Mouse (Mus musculus) cerebellum, adult 8-10 months (tissue): ENCODE measurements around the gene Fam234b.

Source experiments
- DNase-seq: peaks from one replicate; pipeline ENCODE4 v3.0.0; 2022

The Fam234b gene

DNA sequence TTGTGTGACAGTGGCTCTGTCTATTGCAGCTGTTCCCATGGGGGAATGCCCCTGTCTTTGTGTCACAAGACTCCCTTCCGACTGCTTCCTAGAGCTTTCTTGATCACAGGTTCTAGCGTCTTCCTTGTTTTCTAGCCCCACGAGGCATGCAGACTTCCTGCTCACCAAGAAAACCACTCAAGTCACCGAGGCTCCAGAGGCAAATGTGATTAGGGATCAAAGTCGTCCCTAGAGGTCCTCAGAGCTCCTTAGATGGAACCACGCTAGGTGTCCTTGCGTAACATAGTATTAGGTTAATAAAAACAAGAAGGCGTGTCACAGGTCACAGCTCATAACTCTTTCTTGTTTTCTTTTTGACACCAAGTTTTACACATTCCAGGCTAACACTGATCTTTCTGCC lies 13.8 kb upstream of the Fam234b start:
- DNase-seq: no peak

DNA sequence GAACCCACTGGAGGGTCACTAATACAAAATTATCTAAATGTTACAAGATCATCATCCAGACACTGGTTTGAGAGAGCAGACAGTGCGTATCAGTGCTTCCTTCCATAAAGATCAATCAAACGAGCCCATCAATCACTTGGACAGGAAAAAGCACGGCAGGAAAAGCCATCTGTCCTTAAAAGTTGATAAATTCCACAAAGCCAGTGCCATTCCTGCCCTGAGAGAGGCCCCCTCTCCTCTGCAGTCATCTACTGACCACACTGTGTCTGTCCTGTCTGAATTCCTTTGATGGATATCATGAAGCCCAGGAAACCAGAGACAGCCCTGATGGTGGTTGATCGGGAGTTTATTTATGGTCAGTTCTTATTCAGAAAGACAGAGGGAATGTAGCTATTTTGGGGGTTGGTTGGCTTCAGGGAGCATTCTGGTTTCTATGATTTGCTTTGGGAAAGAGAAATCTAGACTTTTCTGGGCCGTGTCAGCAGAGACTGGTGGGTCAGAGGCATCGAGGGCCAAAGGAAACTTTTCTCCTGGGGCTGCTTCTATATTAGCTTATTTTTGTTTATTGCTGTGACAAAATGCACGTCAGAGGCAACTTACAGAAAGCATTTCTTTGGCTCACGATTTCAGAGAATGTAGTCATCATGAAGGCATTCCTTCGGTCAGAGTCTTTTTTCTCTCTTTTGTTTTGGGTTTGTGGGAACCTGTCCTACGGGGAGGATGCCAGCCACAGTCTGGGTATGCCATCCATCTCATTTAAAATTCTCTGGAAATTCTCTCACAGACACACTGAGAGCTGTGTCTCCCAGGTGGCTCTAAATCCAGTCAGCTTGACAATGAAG lies 10.5 kb upstream of the Fam234b start:
- no peak for DNase-seq

DNA sequence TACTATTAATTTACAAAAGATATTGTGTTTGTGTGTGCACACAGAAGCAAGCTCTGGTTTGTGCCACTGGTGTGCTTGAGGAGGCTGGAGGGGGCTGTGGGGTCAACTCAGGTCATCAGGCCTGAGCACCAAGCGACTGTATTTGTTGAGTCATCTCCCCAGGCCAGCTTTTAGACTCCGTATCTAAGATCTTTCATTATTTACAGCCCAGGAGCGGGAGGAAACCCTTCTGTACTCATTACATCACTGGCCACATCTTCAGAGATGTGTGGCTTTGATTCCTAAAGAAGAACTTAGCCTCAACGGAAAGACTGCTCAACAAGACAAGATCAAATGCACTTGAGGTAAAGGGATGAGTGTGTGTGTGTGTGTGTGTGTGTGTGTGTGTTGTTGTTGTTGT lies 9.1 kb upstream of the Fam234b start:
- DNase-seq: no peak

DNA sequence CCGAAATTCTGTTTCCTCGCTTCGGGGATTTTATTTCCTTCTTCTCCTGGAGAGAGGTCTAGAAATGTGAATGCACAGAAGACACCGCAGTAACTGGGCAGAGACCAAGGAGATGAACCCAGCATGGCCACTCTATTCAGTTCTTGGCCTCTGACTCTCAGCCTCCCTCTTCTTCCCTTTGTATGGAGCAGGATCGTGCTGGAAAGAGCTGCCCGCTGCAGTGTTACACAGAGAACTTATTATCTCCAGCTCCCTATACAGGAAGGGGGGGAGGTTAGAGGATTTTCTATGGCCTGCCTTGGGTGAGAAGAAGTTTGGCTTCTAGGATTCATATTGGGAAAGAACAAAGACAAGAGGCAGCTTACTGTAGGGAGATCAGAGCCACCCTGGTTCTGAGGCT lies 7.7 kb upstream of the Fam234b start:
- DNase-seq: no peak

DNA sequence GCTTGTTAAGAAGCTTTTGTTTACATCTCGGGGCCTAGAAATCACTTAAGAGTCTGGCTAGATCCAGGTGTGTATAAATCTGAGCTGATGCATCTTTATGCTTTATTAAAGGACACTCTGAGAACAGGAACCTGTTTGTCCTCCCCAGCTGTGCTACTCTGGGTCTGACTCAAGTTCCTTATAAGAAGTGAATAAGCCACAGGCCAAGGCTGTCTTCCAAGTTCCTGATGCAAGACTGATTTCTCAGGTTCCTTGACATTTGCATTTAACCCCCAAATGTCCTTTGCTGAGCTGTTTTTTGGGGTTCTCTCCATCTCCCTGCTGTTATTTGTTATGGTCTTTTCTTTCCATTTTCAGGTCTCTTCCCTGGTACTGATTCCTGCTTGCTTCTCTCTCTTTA lies 5.9 kb upstream of the Fam234b start:
- DNase-seq: no peak

DNA sequence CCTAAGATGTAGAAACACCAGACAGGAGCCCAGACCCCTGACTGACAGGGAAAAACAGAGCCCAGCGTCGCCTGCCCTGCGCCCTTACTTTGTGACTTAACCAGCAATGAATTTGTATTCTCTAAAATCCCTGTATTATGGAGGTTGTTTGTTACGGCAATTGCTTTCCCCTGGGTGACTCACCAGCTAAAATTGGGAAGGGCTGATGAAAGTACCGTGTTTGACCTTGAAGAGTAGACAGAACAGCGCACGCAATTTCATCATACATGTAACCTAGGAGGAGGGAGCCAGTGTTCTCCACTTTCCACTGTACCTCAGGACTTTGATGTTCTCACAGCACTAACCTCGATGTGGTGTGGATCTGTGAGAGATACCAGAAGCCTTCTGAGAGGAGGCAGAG lies 4.8 kb upstream of the Fam234b start:
- no peak for DNase-seq

DNA sequence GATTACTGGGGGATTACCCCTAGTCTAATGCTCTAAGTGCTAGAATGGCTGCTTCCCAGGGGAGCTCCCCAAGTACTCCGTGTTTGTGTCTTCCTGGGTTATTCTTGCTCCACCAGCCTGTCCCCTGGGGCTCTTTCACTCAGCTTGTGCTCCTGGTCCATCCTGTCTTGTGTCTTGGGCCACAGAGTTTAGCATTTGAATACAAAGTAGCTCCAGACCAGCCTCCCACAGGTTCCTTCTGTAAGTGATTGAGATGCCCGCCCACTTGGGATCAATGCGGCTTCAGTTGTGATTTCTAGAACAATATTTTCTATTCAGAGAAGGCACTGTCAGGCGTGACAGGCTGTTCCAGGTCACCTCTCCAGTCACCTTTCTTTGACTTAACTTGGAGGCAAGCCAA lies 4.0 kb upstream of the Fam234b start:
- no peak for DNase-seq

DNA sequence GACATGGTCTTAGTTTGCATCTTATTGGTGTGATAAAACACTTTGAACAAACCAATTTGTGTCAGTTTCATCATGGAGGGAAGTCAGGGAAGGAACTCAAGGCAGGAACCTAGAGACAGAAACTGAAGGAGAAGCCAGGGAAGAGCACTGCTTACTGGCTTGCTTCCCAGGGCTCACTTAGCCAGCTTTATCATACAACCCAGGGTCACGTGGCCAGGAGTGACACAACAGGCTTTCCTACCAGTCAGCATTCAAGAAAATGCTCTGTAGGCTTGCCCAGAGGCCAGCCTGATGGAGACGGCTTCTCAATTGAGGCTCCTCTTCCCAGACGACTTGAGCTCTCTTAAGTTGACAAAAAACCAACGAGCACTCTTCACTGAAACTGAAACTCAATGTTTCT lies 2.9 kb upstream of the Fam234b start:
- no peak for DNase-seq

DNA sequence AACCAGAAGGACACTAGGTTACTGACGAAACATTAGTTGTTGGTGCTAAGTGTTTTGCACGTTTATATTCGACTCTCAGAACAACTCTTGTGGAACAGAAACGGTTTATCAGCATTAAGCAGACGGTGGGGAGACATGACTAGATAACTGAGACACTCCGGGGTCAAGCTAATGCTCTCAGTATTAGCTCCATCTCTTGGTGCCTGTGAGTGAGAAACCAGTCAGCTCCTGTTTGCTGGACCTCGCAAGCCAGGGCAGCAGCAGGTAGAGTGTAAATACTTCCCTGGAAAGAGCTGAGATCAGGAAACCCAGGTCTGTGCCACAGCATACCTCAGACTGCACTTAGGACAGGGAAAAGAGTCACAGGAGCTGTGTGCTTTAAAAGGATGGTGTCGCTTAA lies 1.1 kb upstream of the Fam234b start:
- DNase-seq: no peak

DNA sequence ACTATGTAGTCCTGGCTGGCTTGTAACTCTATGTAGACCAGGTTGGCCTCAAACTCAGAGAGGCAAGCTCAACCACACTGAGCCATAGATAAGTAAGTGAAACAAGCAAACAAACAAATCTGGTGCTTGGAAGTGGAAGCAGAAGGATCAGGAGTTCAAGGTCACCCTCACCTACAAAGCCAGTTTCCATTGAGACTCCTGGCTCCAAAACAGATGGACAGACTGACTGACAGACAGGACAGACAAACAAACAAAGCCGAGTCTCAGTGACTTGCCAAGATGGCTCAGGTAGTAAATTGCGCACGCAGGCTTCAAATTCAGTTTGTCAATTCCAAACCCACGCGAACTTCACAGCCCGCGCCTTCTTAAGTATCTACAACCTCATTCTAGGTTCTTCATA lies 331 bp upstream of the Fam234b start:
- DNase-seq: peak; percentile 11

DNA sequence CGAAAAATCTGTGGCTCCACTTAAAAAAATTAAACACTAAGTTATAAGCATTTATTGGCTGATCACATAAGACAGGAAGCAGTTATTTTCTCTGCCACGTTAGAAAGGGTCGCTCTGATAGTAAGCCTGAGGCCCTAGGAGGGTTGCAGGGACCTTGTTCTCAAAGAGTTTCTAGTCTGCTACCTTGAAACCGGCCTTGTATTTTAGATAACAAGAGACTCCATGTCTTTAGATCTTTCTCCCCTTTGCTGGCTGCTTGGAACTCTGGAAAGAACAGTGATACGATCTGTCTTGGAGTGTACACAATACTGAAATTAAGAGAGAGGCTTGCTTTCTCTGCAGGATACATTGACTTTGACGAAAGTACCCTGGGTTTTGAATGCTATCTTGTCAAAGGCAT lies 949 bp downstream of the Fam234b start:
- DNase-seq: no peak

DNA sequence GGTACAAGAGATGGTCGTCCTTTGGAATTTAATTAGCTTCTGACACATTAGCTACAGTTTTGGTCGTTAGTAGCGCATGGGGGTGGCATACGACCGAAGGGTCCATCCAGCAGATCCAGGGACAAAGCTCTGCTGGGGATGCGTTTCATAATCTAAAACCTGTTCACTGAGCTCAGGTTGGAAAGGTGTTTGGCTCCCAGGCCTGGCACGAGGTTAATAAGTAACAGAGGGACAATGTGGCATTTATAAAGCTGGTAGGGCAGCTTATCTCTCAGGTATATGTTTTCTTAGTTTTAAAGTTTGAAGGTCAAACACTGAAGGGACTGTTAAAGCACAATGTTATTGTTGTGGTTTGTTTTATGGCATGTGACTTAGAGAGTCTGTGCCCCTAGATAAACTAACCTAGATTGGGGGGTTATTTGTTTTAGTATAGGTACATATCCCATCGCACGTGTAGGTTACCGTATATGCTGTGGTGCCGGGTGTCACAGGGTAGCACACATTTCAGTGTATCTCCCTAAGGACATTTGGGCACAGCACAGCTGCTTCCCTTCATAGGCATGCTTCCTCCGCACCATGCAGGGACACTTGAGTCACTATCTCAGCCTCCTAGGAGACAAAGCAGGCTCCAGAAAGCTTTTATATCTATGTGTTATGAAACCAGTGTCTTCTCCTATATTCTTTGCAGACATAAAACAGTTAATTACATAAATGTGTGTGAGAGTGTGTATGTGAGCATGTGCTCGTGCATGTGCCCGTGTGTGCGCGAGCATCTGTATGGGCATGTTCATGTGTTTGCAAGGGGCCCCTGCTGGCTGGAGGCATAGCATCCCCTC lies 2.6 kb downstream of the Fam234b start:
- DNase-seq: no peak

DNA sequence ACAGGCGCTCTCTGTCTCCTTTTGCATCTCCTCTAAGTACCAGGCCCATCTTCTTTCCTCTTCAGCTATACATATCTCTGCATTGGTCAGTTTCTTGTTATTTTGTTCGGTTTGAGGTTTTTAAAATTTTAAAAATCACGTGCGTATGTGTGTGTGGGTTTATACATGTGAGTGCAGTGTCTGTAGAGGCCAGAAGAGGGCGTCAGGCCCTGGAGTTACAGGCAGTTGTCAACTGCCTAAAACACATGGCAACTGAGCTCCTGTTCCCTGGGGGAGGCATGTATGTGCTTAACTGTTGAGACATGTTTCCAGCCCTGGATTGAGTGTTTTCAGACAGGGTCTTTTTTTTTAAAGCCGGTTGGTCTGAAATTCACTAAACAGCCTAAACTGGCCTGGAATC lies 4.9 kb downstream of the Fam234b start:
- no peak for DNase-seq

DNA sequence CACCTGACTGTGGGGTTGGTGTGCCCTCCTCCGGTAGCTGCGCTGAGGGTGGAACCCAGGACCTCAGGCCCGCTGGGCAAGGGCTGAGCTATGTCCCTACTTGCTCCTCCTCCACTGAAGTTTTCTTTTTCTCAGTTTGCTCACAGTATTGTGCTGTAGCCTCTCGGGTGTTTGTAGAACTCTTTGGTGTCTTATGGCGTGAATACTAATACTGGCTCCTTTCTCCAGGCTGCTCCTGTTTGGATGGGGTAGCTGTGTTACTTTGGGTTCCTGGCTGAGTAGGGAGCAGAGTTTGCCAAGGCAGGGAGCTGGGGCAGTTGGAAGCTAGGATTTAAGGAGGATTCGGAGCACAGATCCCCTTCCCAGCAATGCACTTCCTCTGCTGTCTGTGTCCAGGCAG lies 6.0 kb downstream of the Fam234b start:
- DNase-seq: no peak

DNA sequence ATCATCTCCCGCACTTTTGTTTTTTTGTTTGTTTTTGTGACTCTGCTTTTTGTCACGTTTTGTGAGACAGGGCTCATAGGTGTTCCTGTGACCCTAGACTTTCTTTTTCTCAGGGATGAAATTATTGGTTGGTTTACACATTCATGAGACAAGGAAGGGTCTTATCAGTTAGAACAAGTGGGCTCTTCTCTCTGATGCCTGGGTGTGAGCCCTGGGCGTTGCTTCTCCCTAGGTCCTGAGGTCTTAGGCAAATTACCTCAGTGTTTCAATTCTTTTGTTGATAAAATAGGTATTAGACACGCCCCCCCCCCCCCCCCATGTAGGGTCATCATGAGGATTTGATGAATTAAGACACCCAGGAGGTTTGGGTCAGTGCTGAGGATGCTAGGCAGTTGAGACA lies 7.1 kb downstream of the Fam234b start:
- DNase-seq: no peak

DNA sequence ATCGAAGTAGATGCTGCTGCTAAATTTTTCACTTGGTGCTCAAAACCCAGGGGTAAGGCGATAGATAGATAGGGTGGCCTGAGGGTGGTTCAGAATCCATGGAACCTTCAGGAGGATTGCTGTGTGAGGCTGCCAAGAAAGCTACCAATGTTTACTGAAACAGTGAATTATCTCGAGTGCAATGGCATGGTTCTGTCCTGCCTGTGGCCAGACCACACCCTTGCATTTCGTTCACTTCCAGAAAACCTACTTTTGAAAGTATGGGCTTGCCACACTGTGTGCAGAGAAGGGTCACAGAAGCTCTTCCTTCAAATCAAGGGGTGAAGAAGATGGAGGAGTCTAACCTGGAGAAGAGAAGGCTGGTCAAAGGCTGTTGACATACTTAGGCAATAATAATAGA lies 8.0 kb downstream of the Fam234b start:
- DNase-seq: no peak

DNA sequence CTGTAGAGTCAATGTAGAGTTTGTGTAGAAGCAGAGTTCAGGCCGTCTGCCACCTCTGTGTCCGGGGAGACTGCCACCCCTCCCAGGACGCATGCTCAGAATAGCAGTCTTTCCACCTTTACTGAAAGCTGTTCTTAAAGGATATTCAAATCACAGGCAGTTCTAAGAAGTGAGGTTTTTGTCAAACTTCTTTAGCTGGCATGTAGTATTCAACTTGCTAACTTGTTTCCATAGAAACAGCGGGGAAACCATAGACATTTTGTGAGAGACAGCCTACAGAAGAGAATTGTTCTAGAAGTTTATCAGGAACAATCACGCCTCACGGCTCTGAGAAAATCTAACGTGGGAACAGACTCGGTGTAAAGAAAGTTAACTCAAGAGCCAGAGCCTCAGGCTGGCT lies 9.1 kb downstream of the Fam234b start:
- DNase-seq: no peak

DNA sequence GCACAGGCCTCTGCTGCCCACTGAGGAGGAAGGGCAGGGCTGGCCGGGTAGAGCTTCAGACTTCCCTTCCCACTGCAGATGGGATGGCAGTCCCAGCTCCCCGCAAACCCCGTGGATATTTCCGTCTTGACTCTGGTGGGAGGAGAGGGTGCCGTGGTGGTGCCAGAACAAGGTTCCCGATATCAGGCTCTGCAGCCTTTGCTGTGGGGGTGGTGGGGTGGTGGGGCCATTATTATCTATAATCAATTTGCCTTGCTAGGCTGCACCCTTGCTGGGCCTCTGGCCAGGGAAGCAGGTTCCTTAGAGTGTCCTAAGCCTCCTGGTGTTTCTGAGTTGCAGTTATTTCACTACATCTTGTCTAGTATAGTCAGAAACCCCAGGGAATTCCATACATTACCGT lies 13.4 kb downstream of the Fam234b start:
- DNase-seq: no peak

DNA sequence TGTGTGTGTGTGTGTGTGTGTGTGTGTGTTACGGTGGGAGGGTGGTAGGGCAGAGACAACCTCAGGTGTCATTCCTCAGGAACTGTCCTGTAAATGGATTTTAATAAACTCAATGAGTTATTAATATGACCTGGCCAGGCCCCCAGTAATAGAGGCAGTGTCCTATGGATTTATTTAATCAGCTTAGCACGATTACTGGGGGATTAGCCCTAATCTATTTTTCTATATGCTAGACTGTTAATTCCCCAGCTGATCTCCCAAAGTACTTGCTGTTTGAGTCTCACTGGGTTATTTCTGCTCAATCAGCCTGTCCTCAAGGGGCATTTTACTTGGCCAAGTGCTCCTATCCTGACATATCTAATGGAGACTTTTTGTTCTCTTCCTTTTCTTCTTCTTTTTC lies 14.9 kb downstream of the Fam234b start:
- no peak for DNase-seq

DNA sequence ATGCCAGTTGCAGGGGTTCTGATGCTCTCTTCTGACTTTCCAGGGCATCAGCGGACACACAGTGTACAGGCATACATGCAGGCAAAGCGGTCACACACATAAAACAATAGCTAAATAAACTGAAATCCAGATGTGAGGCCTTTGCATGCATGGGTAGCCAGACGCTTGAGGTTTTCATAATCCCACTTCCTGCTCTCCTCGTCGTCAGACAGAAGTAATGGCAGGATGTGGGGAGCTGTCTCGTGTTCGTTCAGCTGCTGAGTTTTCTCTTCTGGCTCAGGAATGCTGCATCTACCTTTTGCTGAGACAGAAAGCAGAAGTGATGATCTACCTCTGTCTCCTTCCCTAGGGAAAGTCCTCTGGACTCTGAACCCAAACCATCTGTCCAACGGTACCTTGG lies 20.6 kb downstream of the Fam234b start:
- no peak for DNase-seq

DNA sequence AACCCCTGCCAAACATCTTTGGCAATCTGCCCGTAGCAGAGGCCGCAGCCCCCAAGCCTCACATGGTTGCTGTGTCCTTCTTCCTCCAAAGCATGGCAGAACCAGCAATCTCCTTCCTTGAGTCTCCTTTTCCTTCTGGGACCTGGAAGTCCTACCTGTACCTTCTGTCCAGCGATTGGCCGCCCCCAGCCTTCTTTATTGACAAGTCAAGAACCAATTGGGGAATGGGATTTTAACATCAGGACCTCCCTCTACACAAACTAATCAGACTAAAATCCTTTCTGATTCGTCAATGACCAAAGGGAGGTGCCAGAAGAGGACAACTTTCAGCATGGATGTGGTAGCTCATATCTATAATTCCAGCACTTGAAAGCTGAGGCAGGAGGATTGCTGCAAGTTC lies 22.1 kb downstream of the Fam234b start:
- DNase-seq: no peak

DNA sequence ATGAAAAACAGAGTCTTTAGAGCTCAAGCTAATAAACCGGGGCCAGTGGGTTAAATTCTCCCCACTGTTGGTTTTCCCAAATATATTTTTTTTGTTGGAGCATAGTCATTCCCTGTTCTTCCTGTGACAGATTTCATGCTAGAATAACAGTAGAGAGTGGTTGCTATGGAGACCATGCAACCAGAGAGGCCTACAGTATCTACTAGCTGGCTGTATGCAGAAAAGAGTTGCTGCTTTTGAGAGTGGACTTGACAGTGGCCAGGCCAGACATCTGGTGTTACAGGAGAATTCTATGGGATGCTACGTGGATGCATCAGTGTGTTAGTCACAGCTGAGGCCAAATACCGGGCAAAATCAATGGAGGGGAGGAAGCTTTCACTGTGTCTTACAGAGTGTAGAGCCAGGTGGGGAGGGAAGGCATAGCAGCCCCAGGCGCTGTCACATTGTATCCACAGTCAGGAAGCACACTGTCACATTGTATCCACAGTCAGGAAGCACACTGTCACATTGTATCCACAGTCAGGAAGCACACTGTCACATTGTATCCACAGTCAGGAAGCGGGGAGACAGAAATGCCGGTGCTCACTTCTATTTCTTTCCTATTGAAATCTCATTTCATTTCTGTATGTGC lies 26.1 kb downstream of the Fam234b start:
- no peak for DNase-seq

DNA sequence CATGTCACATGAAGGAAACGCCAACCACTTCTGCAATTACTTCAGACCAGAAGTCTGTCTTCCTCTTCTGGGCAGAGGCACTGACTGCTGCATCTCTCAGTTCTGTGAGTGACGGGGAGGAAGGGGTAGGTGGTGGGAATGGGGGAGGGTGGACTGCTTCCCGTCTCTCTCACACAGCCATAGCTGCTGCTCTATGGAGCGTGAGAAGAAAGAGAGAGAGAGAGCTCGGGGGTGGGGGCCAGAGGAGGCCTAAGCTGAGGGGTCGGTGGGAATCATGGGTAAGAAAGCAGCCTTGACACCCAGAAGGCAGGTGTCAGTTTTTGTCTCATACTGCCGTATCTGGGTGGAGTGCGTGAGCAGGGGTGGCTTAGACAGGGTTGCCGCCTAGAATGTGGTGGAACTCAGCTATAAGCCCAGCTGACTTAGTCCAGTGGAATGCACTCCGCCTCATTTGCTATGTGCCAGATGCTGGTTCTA lies 30.7 kb downstream of the Fam234b start:
- DNase-seq: no peak

DNA sequence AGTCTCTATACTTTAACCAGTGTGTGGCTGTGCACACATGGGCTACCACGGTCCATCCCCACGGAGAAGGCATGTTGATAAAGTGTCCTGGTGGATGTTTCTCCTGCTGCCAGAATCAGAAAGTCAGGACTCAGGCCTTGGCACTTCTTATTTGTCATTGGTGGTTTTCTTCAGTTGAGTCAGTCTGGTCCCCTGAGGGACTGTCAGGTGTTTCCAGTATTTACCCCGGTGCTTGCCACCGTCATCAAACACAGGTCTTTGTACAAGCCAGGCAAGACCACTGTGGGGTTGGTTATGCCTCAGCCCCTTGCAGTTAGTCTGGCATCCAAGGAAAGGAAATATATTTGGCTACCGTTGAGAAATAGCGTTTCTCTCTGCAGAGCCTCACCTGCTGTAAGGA lies 32.8 kb downstream of the Fam234b start:
- no peak for DNase-seq
